Mouse (Mus musculus) spleen, adult 12 weeks (tissue): ENCODE measurements at regions not wholly inside any gene's neighbourhood (a gene's known extent, or its start where the extent isn't known, plus 50 kb on each side); places are given as distances from the start of the nearest gene placed in this dataset.

Experiments used
- DNase-seq: peaks from one replicate; pipeline ENCODE4 v3.0.0; 2022; ENCODE audit warnings: low spot score

DNA sequence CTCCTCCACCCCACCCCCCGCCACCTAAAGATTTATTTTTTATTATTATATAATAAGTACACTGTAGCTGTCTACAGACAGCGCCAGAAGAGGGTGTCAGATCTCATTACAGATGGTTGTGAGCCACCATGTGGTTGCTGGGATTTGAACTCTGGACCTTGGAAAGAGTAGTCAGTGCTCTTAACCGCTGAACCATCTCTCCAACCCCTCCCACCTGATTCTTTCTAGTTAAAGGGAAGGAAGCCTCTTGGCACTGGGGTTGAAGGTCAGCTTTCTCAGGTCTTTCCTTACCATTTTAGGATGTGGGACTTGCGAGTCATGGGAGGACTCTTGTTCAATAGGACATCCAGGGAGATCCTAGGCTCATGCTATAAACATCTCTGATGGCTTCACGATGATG lies 54.7 kb downstream of the Hes1 start:
- no peak for DNase-seq

DNA sequence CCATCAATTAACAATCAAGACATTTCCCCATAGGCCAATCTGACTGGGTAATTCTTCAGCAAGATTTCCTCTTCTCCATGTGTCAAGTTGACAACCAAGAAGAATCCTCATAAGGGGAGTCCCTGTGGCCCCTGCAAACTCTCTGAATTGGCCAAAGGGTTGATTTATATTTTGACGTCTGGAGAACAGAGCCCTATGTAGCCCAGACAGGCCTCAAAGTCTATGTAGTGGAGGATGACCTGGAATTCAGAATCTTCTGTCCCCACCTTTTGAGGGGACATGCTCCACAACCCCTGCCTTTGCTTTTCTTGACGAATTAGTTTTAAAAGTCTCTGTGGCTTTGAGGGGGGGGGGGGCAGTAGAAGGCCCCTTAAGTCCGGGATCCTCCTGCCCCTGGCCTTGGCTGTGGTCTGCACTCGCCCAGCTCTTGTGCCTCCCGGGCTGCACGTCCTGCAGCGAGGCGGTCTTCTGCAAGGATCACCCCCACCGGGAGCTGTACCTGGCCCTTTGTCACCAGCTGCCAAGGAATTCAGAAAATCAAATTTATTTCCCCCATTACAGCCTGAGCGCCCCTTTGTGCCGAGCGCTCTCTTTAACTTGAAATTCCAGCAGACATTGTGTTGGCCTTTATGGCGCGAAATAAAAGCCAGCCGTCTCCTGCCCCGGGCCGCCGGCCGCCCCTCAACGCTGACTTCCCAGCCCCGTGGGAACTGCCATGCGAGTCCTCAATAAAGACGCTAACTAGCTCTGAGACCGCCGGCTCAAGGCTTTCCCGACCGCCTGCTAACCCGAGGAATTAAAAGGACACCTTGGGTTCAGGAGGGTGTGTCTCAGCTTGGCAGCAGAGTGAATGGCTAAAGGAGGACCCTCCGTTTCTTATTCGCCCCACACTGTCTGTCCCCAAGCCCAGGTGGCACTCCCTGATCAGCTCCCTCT lies 56.4 kb downstream of the Hes1 start:
- DNase-seq: no peak

DNA sequence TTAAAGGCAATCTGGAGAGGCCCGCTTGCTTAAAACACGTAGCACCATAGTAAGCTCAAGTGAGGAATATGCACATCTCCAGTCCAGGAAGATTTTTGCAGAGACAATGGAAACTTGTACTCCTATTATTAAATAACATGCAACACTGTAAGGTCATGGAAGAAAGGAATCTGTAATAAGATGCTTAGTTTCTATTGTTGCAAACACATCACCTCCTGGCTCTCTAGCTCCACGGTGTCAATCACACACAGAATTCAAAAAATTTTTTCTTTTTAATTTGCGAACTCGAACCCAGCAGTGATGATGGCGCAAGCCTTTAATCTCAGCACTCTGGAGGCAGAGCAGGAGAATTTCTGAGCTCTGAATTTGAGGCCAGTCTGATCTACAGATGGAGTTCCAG lies 57.4 kb downstream of the Hes1 start:
- DNase-seq: no peak

GRCm38 (mm10) chr16:30122211-30123070 lies 58.3 kb downstream of the Hes1 start:
- DNase-seq: no peak

DNA sequence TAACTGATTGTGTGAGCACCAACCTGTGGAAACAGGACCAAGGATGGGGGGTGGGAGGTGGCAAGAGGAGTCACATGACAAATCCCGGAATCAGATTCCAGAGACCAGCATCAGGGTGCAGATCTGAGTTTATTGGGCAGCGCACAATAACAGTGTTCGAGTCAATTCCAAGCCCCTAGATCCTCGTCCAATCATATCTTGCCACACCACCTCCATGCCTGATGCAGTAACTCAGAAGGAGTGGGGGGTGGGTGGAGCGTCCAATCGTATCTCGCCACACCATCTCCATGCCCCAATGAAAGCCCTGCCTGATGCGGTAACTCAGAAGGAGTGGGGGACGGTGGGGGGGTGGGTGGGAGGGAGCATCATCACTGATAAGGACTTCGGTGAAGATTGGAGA lies 62.8 kb downstream of the Hes1 start:
- no peak for DNase-seq

DNA sequence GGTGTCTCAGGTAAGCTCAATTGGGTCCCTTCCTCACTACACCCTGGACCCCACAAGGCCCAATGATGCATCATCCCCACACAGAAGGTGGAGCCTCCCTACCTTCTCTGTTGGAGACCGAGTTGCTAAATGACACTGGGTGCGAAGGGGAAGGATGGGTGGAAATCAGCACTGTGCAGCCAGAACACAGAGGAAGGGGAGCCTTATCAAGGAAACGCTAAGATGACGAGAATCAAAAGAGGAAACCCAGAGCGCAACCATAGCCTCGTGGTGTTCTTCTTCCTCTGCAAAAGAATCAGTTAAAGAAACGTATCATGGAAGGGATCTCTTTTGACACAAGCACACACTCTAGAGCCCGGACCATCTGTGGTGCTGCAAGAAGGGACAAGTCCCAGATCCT lies 64.6 kb downstream of the Hes1 start:
- no peak for DNase-seq

DNA sequence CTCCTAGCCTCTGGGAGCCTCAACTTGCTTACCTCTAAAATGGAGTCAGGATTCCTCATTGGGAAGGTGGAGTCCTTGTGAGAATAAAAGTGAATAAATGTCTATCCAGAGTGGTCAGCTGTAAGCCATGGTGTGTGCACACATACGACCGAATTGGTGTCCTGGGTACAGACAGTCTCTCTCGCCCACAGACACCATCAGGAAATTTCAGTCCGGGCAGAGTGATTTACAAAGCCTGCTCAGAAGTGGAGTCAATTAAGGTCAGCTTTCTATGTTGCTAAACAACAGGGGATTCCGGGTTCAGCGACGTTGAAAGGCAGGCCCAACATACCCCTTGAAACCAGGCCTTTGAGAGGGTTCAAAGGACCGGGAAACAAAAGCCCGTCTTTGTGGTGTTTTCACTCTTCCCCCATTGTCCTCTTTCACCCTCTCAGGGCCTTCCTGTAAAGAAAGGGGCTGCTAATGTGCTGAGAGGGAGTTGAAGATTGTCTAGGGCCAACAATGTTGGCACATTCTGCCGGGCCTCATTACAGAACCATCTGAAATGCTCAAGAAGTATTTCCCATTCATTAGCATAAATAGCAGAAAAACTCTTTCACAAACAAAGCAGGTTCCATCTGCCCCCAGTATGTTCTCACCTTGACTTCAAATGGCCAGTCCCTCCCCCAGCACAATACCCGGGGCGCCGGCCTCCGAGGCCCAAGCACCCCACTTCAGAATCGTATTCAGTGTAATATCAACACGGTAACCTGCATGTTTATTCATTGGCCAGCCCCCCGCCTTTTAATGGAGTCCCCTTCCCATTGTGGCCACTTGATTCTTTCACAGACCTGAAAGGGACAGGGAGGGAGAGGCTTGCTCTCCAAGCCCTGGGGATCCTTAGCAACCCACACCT lies 65.3 kb downstream of the Hes1 start:
- no peak for DNase-seq

DNA sequence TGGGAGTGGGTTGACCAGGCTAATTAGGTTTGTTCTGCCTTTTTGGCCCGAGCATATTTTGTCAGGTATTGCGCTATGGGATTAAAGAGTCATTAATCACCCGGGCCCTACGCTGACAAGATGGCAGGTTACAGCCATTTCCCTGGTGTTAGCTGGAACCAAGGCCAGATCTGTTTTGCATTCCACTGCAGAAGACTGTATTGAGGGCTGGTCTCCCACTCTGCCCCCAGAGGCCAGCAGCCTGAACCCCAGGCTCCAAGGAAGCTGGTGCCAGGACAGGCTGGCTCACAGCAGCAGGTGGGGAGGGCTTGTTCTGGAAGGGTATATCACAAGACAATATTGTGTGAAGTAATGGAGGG lies 65.9 kb downstream of the Hes1 start:
- no peak for DNase-seq

DNA sequence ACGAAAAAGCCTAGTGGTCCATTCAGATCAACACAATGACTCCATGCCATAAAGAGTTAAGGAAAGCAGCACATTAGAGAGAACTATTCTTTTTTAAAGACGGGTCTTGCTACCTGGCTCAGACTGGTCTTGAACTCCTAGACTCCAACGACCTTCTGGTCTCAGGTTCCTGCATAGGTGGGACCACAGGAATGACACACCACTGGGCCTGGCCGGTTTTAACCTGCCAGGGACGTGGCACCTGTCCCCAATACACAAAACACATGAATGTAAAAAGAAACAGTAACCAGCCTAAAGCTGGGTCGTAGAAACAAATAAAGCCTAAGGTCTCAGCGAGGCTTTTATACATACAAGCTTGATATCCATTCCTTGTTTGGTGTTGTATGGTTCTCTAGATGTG lies 67.9 kb downstream of the Hes1 start:
- DNase-seq: no peak

DNA sequence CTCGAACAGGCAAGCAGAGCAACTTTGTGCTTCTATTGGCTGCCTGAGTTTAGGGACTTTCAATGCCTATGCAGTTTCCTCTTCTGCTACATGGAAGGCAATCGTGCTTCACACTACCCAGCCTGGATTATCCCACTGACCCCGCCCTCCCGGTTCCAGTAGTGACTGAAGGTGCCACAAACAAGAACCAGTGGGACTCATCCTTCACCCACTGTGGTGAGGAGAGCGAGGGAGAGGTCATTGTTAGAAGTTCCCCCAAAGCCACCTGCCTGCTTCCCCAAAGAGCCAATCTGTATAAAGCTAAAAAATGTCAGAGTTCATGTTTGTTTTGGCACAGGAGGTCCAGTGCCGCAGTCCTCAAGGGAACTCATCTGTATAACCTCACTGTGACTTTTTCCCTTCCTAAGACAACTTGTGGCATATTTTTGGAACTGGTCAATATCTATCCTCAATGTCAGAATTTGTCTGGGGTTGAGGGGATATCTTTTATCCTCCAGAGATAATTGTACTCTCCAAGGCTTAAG lies 70.5 kb downstream of the Hes1 start:
- no peak for DNase-seq

- no peak for DNase-seq
Measured at GRCm38 (mm10) chr16:30136849-30137248, 72.7 kb downstream of the Hes1 start.

- DNase-seq: no peak
Measured at GRCm38 (mm10) chr16:30137812-30138211, 73.6 kb downstream of the Hes1 start.

GRCm38 (mm10) chr16:30144818-30145464 lies 80.8 kb downstream of the Hes1 start:
- DNase-seq: no peak

- peak; percentile 3 for DNase-seq
Measured at GRCm38 (mm10) chr16:30145465-30146207, 81.5 kb downstream of the Hes1 start.

DNA sequence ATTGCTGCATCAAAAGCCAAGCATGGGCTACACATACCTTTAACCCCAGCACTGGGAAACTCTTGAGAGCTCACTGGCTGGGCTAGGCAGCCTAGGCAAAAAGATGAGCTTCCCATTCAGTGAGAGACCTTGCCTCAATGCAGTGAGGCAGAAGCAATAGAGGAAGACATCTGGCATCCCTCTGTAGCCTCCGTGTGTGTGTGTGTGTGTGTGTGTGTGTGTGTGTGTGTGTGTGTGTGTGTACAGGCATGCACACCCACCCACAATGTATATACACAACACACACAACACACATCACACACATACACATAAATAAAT lies 82.0 kb downstream of the Hes1 start:
- DNase-seq: no peak

- no peak for DNase-seq
Measured at GRCm38 (mm10) chr16:30147296-30147695, 83.1 kb downstream of the Hes1 start.

DNA sequence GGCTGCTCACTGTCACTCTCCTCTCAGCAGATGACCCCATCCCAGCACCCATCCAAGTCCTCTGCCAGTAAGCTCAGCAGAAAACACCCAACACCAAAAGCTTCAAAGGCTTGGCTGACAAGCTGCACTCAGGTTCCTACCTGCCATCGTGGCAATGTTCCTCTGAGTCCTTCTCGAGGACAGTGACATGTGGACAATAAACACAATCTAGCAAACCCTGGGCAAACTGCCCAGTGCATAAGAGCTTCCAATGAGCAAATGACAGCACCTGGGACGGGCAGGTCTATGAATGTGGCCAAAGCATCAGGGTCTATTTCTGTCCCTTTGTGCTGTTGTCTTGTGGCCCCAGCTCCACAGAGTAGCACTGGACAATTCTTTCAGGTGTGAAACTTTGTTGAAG lies 86.9 kb downstream of the Hes1 start:
- DNase-seq: no peak

- DNase-seq: no peak
Measured at GRCm38 (mm10) chr16:30155070-30155469, 90.9 kb downstream of the Hes1 start.

DNA sequence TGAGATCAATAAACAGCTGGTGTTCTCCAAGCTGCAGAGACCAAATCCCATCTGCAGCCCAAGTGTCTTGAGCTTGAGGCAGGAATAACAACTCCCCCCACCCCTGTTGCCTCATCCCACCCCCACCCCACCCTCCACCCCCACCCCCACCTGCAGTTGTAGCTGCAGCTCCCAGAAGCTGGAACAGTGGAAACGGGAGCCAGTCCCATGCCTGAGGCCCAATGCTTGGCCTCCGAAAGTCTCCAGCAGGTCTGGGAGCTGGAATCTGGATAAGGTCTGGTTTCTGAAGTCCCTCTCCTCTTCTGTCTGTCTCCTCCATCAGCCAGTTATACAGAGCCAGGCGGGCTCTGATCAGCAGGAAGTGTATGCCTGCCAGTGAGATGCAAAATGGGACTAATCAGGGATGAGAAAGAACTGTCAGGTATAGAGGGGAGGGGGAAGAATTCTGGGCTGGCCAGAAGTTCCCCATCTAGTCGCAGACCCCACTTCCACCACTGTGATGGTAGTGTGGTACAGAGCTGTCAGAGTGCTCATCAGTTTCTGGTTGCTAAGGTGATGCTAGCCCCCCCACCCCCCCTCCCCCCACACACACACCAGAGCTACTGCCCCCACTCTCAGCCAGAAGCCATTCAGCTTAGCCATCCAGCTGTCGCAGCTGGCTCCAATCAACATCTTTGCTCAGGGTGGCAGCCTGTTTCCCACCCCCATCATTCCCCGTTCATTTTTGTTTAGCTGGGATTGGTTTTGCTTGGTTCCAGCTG lies 91.5 kb downstream of the Hes1 start:
- no peak for DNase-seq

DNA sequence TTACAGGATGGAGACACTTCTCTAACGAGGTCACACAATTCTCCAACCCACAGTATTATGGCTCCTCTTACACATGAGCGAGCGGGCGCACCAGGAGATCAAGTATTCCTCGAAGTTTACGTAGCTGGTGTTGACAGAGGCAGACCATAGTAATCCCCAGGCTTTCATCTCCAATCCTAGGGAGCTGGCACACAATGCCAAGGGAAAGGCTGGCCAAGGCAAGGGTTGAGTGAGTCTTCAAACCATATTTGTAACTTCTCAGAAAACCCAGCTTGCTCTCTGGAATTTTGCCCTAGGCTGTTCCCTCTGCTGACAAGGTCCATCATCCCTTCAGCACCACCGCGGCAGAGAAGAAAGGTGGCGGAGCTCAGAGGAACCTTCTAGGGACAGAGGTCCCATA lies 94.0 kb downstream of the Hes1 start:
- no peak for DNase-seq
